Mouse (Mus musculus): Measurements from ENCODE around the gene Cfap161. TPM values are rescaled to one million over a fixed set of nuclear protein-coding genes. Genes with fewer than 3 reads are reported as not detected.
A peak's percentile ranks its signal among the peaks of the same experiment; 100 is the strongest.

Cfap161 gene
- 0.98 and 1.5 TPM in 2 replicates for polyA plus RNA-seq (2014; fragmentation: Nextera tagmentation; extraction: Ambion mirVana)

GRCm38 (mm10) chr7:83794705-83795104 is at the start of gene Cfap161:
Gene Cfap161 (minus strand): TSS chr7:83794880.
- DNase-seq (ENCODE audit: low spot score): peak; percentile 90
- WGBS: 4% methylated on average over 14 of the region's 14 CpGs
- no peaks in the 10 kb centered on the region; the same call in 1 of the 2 replicates for H3K4me1 ChIP-seq (ENCODE audit: control insufficient read depth, insufficient read depth, low read length)
- H3K9me3 ChIP-seq (replicated peaks; ENCODE audit: control insufficient read depth, low read length): no peaks in the 10 kb centered on the region
- peak within 1 kb of the TSS; percentile 29; the same call in 1 of the 2 replicates for H3K4me2 ChIP-seq (ENCODE audit: low read length)
- ATAC-seq: peak; percentile 93
- no peaks in the 10 kb centered on the region for H3K36me3 ChIP-seq (ENCODE audit: control insufficient read depth, insufficient read depth, low read length)
- no peaks in the 10 kb centered on the region for H3K27me3 ChIP-seq (replicated peaks; ENCODE audit: control insufficient read depth, insufficient read depth, low read length)
- no peak within 1 kb of the TSS for H3K4me3 ChIP-seq (ENCODE audit: low read depth, low read length)
- no peak within 1 kb of the TSS for H3K27ac ChIP-seq (ENCODE audit: low read depth, low read length)
- no peak within 1 kb of the TSS for H3K9ac ChIP-seq (ENCODE audit: low read length)

GRCm38 (mm10) chr7:83842486-83843259 is 48.0 kb upstream of the Cfap161 start:
- Histone ChIP-seq H3K4me2 (ENCODE audit: low read length) (no peak overlapping the region), H3K9me3 (replicated peaks; ENCODE audit: control insufficient read depth, low read length) (no peaks in the 10 kb centered on the region), H3K9ac (ENCODE audit: low read length) (no peak overlapping the region), H3K4me3 (ENCODE audit: low read depth, low read length) (no peak overlapping the region), H3K4me1 (ENCODE audit: control insufficient read depth, insufficient read depth, low read length) (no peaks in the 10 kb centered on the region), H3K27me3 (replicated peaks; ENCODE audit: control insufficient read depth, insufficient read depth, low read length) (no peaks in the 10 kb centered on the region), H3K27ac (ENCODE audit: low read depth, low read length) (no peak overlapping the region), H3K36me3 (ENCODE audit: control insufficient read depth, insufficient read depth, low read length) (no peaks in the 10 kb centered on the region)
- no peak for ATAC-seq
- 51% methylated on average over 6 of the region's 6 CpGs for WGBS
- DNase-seq (ENCODE audit: low spot score): no peak

GRCm38 (mm10) chr7:83840076-83840475 is 45.4 kb upstream of the Cfap161 start:
- DNase-seq (ENCODE audit: low spot score) (no peak), ATAC-seq (no peak)
- H3K4me2 ChIP-seq (ENCODE audit: low read length): no peak overlapping the region
- H3K4me1 ChIP-seq (ENCODE audit: control insufficient read depth, insufficient read depth, low read length): no peaks in the 10 kb centered on the region
- no peak overlapping the region for H3K27ac ChIP-seq (ENCODE audit: low read depth, low read length)
- H3K9me3 ChIP-seq (replicated peaks; ENCODE audit: control insufficient read depth, low read length): no peaks in the 10 kb centered on the region
- no peak overlapping the region for H3K9ac ChIP-seq (ENCODE audit: low read length)
- no peak overlapping the region for H3K4me3 ChIP-seq (ENCODE audit: low read depth, low read length)
- no peaks in the 10 kb centered on the region for H3K27me3 ChIP-seq (replicated peaks; ENCODE audit: control insufficient read depth, insufficient read depth, low read length)
- no peaks in the 10 kb centered on the region for H3K36me3 ChIP-seq (ENCODE audit: control insufficient read depth, insufficient read depth, low read length)
- 80% methylated on average over 2 of the region's 2 CpGs for WGBS

GRCm38 (mm10) chr7:83838525-83839224 is 44.0 kb upstream of the Cfap161 start:
- no peaks in the 10 kb centered on the region for H3K27me3 ChIP-seq (replicated peaks; ENCODE audit: control insufficient read depth, insufficient read depth, low read length)
- H3K27ac ChIP-seq (ENCODE audit: low read depth, low read length): no peak overlapping the region
- no peak overlapping the region for H3K4me2 ChIP-seq (ENCODE audit: low read length)
- H3K4me3 ChIP-seq (ENCODE audit: low read depth, low read length): no peak overlapping the region
- H3K9ac ChIP-seq (ENCODE audit: low read length): no peak overlapping the region
- H3K9me3 ChIP-seq (replicated peaks; ENCODE audit: control insufficient read depth, low read length): no peaks in the 10 kb centered on the region
- H3K4me1 ChIP-seq (ENCODE audit: control insufficient read depth, insufficient read depth, low read length): no peaks in the 10 kb centered on the region
- no peaks in the 10 kb centered on the region for H3K36me3 ChIP-seq (ENCODE audit: control insufficient read depth, insufficient read depth, low read length)
- ATAC-seq (no peak), DNase-seq (ENCODE audit: low spot score) (no peak)
- 84% methylated on average over 5 of the region's 5 CpGs for WGBS

GRCm38 (mm10) chr7:83829355-83829754 is 34.7 kb upstream of the Cfap161 start:
- ATAC-seq (no peak), DNase-seq (ENCODE audit: low spot score) (no peak)
- Histone ChIP-seq H3K4me3 (ENCODE audit: low read depth, low read length) (no peak overlapping the region), H3K27me3 (replicated peaks; ENCODE audit: control insufficient read depth, insufficient read depth, low read length) (no peaks in the 10 kb centered on the region), H3K36me3 (ENCODE audit: control insufficient read depth, insufficient read depth, low read length) (no peaks in the 10 kb centered on the region), H3K9me3 (replicated peaks; ENCODE audit: control insufficient read depth, low read length) (no peaks in the 10 kb centered on the region), H3K27ac (ENCODE audit: low read depth, low read length) (no peak overlapping the region), H3K9ac (ENCODE audit: low read length) (no peak overlapping the region), H3K4me1 (ENCODE audit: control insufficient read depth, insufficient read depth, low read length) (no peaks in the 10 kb centered on the region), H3K4me2 (ENCODE audit: low read length) (no peak overlapping the region)
- WGBS: 94% methylated on average over 7 of the region's 7 CpGs

- Histone ChIP-seq H3K36me3 (ENCODE audit: control insufficient read depth, insufficient read depth, low read length) (no peaks in the 10 kb centered on the region), H3K9me3 (replicated peaks; ENCODE audit: control insufficient read depth, low read length) (no peaks in the 10 kb centered on the region), H3K4me1 (ENCODE audit: control insufficient read depth, insufficient read depth, low read length) (no peaks in the 10 kb centered on the region), H3K4me2 (ENCODE audit: low read length) (no peak overlapping the region), H3K9ac (ENCODE audit: low read length) (no peak overlapping the region), H3K27ac (ENCODE audit: low read depth, low read length) (no peak overlapping the region), H3K4me3 (ENCODE audit: low read depth, low read length) (no peak overlapping the region), H3K27me3 (replicated peaks; ENCODE audit: control insufficient read depth, insufficient read depth, low read length) (no peaks in the 10 kb centered on the region)
- DNase-seq (ENCODE audit: low spot score) (no peak), ATAC-seq (no peak)
- 78% methylated on average over 10 of the region's 10 CpGs for WGBS
Observed at GRCm38 (mm10) chr7:83827402-83828076, 32.9 kb upstream of the Cfap161 start.

GRCm38 (mm10) chr7:83826808-83827207 is 32.1 kb upstream of the Cfap161 start:
- H3K4me1 ChIP-seq (ENCODE audit: control insufficient read depth, insufficient read depth, low read length): no peaks in the 10 kb centered on the region
- 77% methylated on average over 2 of the region's 2 CpGs for WGBS
- no peak overlapping the region for H3K4me2 ChIP-seq (ENCODE audit: low read length)
- H3K27me3 ChIP-seq (replicated peaks; ENCODE audit: control insufficient read depth, insufficient read depth, low read length): no peaks in the 10 kb centered on the region
- H3K4me3 ChIP-seq (ENCODE audit: low read depth, low read length): no peak overlapping the region
- no peaks in the 10 kb centered on the region for H3K36me3 ChIP-seq (ENCODE audit: control insufficient read depth, insufficient read depth, low read length)
- ATAC-seq: no peak
- no peak overlapping the region for H3K9ac ChIP-seq (ENCODE audit: low read length)
- no peak for DNase-seq (ENCODE audit: low spot score)
- H3K27ac ChIP-seq (ENCODE audit: low read depth, low read length): no peak overlapping the region
- H3K9me3 ChIP-seq (replicated peaks; ENCODE audit: control insufficient read depth, low read length): no peaks in the 10 kb centered on the region

- no peak for DNase-seq (ENCODE audit: low spot score)
- H3K4me1 ChIP-seq (ENCODE audit: control insufficient read depth, insufficient read depth, low read length): no peaks in the 10 kb centered on the region
- no peak overlapping the region for H3K9ac ChIP-seq (ENCODE audit: low read length)
- H3K27me3 ChIP-seq (replicated peaks; ENCODE audit: control insufficient read depth, insufficient read depth, low read length): no peaks in the 10 kb centered on the region
- no peak overlapping the region for H3K4me3 ChIP-seq (ENCODE audit: low read depth, low read length)
- no peak overlapping the region for H3K27ac ChIP-seq (ENCODE audit: low read depth, low read length)
- 96% methylated on average over 2 of the region's 2 CpGs for WGBS
- ATAC-seq: no peak
- H3K4me2 ChIP-seq (ENCODE audit: low read length): no peak overlapping the region
- no peaks in the 10 kb centered on the region for H3K36me3 ChIP-seq (ENCODE audit: control insufficient read depth, insufficient read depth, low read length)
- no peaks in the 10 kb centered on the region for H3K9me3 ChIP-seq (replicated peaks; ENCODE audit: control insufficient read depth, low read length)
Observed at GRCm38 (mm10) chr7:83821951-83822350, 27.3 kb upstream of the Cfap161 start.

All from forebrain, embryonic 14.5 days (tissue).